Mouse (Mus musculus): ENCODE measurements around the gene Nol8. TPM values are rescaled to one million over a fixed set of nuclear protein-coding genes. Genes with fewer than 3 reads are reported as not detected.

Nol8 gene
- polyA plus RNA-seq, 1 experiment: 23.3 TPM

DNA sequence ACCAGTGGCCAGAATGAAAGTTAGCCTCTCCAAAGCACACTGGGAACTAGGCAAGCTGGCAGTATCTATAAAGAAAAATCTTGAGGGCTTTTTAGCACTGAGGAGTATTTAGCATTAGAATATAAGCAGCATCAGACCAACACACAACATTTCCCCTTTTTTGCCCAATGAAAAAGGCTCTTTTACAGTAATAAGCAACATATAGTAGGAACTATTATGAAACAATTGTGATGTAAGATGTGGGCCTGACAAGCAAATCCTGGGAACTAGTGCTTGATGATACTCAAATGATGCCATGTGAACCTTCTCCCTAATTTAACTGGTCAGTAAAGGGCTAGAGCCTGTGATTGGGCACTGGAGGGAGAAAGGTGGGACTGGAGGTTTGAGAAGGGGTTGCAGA, 24.7 kb upstream of the Nol8 start:
- H3K4me1 ChIP-seq (ENCODE audit: control insufficient read depth, insufficient read depth, low read length): no peaks in the 10 kb centered on the region
- TF ChIP-seq CTCF (IDR thresholded peaks at IDR 0.05; ENCODE audit: control insufficient read depth, insufficient read depth, insufficient replicate concordance, low read depth, low read length) (no peak), POLR2A (IDR thresholded peaks at IDR 0.05; ENCODE audit: control insufficient read depth, low read depth, low read length) (no peak)
- no peaks in the 10 kb centered on the region for H3K36me3 ChIP-seq (ENCODE audit: control insufficient read depth, insufficient read depth, low read length)
- H3K4me3 ChIP-seq (ENCODE audit: control insufficient read depth, low read depth, low read length): no peak overlapping the region
- H3K27ac ChIP-seq (ENCODE audit: control insufficient read depth, insufficient read depth, low read depth, low read length): no peak overlapping the region
- H3K27me3 ChIP-seq (ENCODE audit: control insufficient read depth, insufficient read depth, low read length): no peaks in the 10 kb centered on the region

DNA sequence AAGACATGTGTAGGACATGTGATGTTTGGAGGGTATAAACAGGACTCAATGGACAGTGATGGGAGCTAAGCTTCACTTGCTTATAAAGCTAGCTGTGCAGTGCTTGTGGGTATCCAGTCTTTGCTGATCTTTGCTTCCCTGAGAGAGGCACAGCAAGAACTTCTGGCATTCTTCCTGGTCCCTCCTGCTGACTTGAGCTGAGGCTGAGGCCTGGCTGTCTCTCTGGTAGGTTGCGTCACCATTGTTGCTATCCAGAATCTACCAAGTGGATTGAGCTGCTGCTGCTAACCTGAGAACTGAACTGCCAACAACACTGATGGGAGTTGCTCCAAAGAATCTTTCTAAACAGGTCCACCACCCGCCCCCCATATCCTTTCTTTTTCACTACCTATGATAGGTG, 23.8 kb upstream of the Nol8 start:
- Histone ChIP-seq H3K27me3 (ENCODE audit: control insufficient read depth, insufficient read depth, low read length) (no peaks in the 10 kb centered on the region), H3K36me3 (ENCODE audit: control insufficient read depth, insufficient read depth, low read length) (no peaks in the 10 kb centered on the region), H3K4me1 (ENCODE audit: control insufficient read depth, insufficient read depth, low read length) (no peaks in the 10 kb centered on the region), H3K27ac (ENCODE audit: control insufficient read depth, insufficient read depth, low read depth, low read length) (no peak overlapping the region), H3K4me3 (ENCODE audit: control insufficient read depth, low read depth, low read length) (no peak overlapping the region)
- TF ChIP-seq POLR2A (IDR thresholded peaks at IDR 0.05; ENCODE audit: control insufficient read depth, low read depth, low read length): no peak
- TF ChIP-seq CTCF (IDR thresholded peaks at IDR 0.05; ENCODE audit: control insufficient read depth, insufficient read depth, insufficient replicate concordance, low read depth, low read length): no peak

DNA sequence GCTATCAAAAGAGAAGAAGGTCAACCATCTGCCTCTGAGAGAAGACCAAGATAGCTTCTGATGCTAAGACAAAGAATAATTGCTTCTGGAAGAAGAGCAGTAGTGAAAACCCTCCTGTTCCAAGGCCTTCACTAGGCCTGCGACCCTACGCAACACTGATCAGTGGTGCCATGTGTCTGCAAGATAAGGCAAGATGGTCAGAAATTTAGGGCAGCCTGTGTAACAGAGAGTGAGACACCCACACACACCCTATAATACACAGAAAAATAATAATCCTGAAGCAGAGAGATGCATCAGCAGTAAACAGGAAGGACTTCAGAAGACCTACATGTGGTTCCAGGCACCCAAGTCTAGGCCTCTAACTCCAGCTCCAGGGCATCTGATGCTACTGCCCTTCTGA, 12.9 kb upstream of the Nol8 start:
- TF ChIP-seq CTCF (IDR thresholded peaks at IDR 0.05; ENCODE audit: control insufficient read depth, insufficient read depth, insufficient replicate concordance, low read depth, low read length): no peak
- no peak for TF ChIP-seq POLR2A (IDR thresholded peaks at IDR 0.05; ENCODE audit: control insufficient read depth, low read depth, low read length)
- no peaks in the 10 kb centered on the region for H3K4me1 ChIP-seq (ENCODE audit: control insufficient read depth, insufficient read depth, low read length)
- H3K4me3 ChIP-seq (ENCODE audit: control insufficient read depth, low read depth, low read length): no peak overlapping the region
- no peak overlapping the region for H3K27ac ChIP-seq (ENCODE audit: control insufficient read depth, insufficient read depth, low read depth, low read length)
- H3K36me3 ChIP-seq (ENCODE audit: control insufficient read depth, insufficient read depth, low read length): no peaks in the 10 kb centered on the region; the same call in 1 of the 2 replicates
- H3K27me3 ChIP-seq (ENCODE audit: control insufficient read depth, insufficient read depth, low read length): no peaks in the 10 kb centered on the region

DNA sequence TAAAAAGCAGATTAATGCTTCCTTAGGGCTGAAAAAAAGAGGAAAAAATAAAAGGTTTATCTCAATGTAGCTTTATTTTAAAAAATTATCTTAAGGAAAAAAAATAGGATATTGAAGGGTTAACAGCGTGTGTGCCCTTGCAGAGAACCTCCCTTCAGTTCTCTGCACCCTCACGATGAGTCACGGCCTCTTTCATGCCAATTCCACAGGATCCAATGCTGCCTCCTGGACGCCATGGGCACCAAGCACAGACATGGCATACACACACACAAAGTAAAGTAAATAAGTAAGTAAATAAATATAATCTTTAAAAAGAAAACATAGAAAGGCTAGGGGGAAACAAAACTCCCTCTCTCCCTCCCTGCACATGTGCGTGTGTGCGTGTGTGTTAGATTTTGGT, 10.2 kb upstream of the Nol8 start:
- TF ChIP-seq POLR2A (IDR thresholded peaks at IDR 0.05; ENCODE audit: control insufficient read depth, low read depth, low read length) (no peak), CTCF (IDR thresholded peaks at IDR 0.05; ENCODE audit: control insufficient read depth, insufficient read depth, insufficient replicate concordance, low read depth, low read length) (no peak)
- Histone ChIP-seq H3K36me3 (ENCODE audit: control insufficient read depth, insufficient read depth, low read length) (peaks cover 1% of the 10 kb centered on the region), H3K4me3 (ENCODE audit: control insufficient read depth, low read depth, low read length) (no peak overlapping the region), H3K4me1 (ENCODE audit: control insufficient read depth, insufficient read depth, low read length) (no peaks in the 10 kb centered on the region), H3K27ac (ENCODE audit: control insufficient read depth, insufficient read depth, low read depth, low read length) (no peak overlapping the region), H3K27me3 (ENCODE audit: control insufficient read depth, insufficient read depth, low read length) (no peaks in the 10 kb centered on the region)

DNA sequence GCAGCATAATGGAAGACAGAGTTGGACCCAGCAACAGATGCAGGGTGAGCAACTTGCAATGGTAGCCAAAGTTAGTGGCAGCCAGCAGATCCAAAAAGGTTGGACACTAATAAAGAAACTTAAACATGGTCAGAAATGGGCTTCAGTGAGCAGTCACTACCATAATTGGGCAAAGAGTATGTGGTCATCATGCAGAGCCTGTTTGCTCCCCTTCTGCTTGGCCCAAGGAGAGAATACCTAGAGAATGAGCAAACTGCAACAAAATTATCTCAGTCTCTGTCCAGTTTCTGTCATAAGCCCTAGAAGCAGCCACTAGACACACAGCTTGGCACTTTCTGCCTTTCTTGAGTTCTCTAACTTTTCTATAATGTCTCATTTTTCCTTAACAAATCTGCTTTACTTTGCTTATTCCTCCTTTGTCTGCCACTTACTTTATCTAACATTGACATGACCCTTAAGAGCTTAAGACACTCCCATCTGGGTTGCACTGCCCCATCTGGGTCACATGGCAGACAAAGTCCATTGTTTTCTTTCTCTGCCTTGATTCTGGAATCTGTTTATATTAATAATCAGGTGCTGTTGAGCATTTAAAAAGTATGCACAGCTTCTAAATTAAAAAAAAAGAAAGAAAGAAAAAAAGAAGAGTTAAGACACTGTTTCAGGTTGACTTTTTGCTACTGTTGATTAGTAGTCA, 9.1 kb upstream of the Nol8 start:
- H3K4me3 ChIP-seq (ENCODE audit: control insufficient read depth, low read depth, low read length): no peak overlapping the region
- no peak overlapping the region for H3K27ac ChIP-seq (ENCODE audit: control insufficient read depth, insufficient read depth, low read depth, low read length)
- H3K36me3 ChIP-seq (ENCODE audit: control insufficient read depth, insufficient read depth, low read length): peaks cover 1% of the 10 kb centered on the region
- no peaks in the 10 kb centered on the region for H3K27me3 ChIP-seq (ENCODE audit: control insufficient read depth, insufficient read depth, low read length)
- no peaks in the 10 kb centered on the region for H3K4me1 ChIP-seq (ENCODE audit: control insufficient read depth, insufficient read depth, low read length)
- TF ChIP-seq POLR2A (IDR thresholded peaks at IDR 0.05; ENCODE audit: control insufficient read depth, low read depth, low read length): no peak

DNA sequence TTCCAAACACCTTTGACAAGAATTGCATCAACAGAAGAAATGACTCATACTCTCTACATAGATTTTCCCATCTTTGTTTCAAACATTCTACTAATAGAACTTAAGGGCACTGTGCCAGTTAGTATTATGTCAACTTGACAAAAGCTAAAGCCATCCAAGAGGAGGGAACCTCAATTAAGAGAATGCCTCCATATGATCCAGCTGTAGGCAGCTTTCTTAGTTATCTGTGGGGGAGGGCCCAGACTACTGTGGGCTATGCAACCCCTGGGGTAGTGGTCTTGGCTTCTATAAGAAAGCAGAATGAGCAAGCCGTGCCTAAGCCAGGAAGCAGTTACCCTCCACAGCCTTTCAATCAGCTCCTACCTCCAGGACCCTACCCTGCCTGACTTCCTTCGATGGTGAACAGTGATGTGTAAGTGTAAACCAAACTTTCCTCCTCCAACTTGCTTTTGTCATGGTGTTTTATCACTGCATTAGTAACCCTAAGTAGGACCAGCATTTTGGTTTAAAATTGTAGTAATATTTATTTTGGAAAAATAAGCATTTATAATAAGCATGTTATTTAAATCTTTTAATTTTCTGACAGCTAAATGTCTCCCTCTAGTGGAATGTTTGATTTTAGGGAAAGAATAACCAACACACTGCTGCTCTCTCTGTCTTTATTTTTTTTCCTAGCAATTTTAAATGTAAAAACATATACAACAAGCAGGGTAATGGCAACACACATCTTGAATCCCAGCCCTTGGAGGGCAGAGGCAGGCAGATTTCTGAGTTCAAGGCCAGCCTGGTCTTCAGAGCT, 7.9 kb upstream of the Nol8 start:
- Histone ChIP-seq H3K36me3 (ENCODE audit: control insufficient read depth, insufficient read depth, low read length) (peaks cover 1% of the 10 kb centered on the region), H3K4me1 (ENCODE audit: control insufficient read depth, insufficient read depth, low read length) (no peaks in the 10 kb centered on the region), H3K27ac (ENCODE audit: control insufficient read depth, insufficient read depth, low read depth, low read length) (no peak overlapping the region), H3K4me3 (ENCODE audit: control insufficient read depth, low read depth, low read length) (no peak overlapping the region), H3K27me3 (ENCODE audit: control insufficient read depth, insufficient read depth, low read length) (no peaks in the 10 kb centered on the region)
- TF ChIP-seq POLR2A (IDR thresholded peaks at IDR 0.05; ENCODE audit: control insufficient read depth, low read depth, low read length) (no peak), CTCF (IDR thresholded peaks at IDR 0.05; ENCODE audit: control insufficient read depth, insufficient read depth, insufficient replicate concordance, low read depth, low read length) (no peak)

DNA sequence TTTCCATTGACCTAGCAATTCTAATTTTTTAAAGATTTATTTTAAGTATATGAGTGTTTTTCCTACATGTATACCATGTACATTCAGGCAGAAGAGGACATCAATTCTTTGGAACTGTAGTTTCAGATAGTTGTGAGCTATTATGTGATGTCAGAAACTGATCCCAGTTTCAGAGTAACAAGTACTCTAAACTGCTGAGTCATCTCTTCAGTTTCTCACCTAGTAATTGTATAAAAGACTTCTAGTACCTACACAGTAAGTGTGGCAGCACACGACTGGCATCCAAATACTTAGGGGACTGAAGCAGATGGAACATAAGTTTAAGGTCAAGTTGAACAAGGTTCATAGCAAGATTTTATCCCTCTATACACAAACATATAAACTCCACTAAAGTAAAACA, 6.9 kb upstream of the Nol8 start:
- Histone ChIP-seq H3K4me1 (ENCODE audit: control insufficient read depth, insufficient read depth, low read length) (no peaks in the 10 kb centered on the region; the same call in 1 of the 2 replicates), H3K4me3 (ENCODE audit: control insufficient read depth, low read depth, low read length) (no peak overlapping the region), H3K36me3 (ENCODE audit: control insufficient read depth, insufficient read depth, low read length) (peaks cover 2% of the 10 kb centered on the region; the same call in 1 of the 2 replicates), H3K27ac (ENCODE audit: control insufficient read depth, insufficient read depth, low read depth, low read length) (no peak overlapping the region), H3K27me3 (ENCODE audit: control insufficient read depth, insufficient read depth, low read length) (no peaks in the 10 kb centered on the region)
- TF ChIP-seq POLR2A (IDR thresholded peaks at IDR 0.05; ENCODE audit: control insufficient read depth, low read depth, low read length): no peak
- no peak for TF ChIP-seq CTCF (IDR thresholded peaks at IDR 0.05; ENCODE audit: control insufficient read depth, insufficient read depth, insufficient replicate concordance, low read depth, low read length)

Data from testis, adult 2 months (tissue).